Mouse (Mus musculus): ENCODE data around the gene Plekhg3. TPM values are rescaled to one million over a fixed set of nuclear protein-coding genes. Genes with fewer than 3 reads are reported as not detected.

Gene Plekhg3
- polyA plus RNA-seq, 1 experiment from 2014 or later: 1.0 TPM

DNA sequence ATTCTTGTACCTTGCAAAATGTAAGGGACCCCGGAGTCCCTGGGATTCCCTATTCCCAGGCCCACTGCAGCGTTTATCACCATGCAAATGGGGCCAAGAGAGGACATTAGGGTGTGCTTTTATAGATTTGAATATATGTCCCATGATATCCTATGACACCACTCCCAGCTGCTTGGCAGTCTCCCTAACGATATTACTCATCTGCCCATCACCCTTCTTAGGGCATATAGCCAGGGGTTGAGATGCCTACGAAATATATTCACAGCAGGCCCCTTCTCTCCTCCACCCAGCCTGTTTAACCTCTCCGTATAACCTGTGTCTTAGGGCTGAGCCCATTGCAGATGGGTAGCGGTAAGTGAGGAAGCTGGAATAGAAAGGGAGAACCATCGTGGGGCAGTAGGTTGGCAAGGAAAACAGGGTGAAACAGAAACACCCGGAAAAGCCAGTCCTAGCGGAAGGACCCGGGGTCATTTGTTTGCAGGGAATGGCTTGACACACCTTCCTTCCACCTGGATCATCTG lies 10.1 kb downstream of the Plekhg3 start:
- H3K9ac ChIP-seq (ENCODE audit: low read length): no peak overlapping the region
- peaks cover 4% of the 10 kb centered on the region; the same call in 1 of the 2 replicates for H3K27me3 ChIP-seq (ENCODE audit: control insufficient read depth, insufficient read depth, low read length)
- no peak for DNase-seq (ENCODE audit: low spot score)
- H3K36me3 ChIP-seq (ENCODE audit: control insufficient read depth, insufficient read depth, low read length): no peaks in the 10 kb centered on the region
- no peak overlapping the region for H3K4me2 ChIP-seq (ENCODE audit: low read depth, low read length, severe bottlenecking)
- H3K4me3 ChIP-seq (ENCODE audit: low read depth, low read length): no peak overlapping the region
- 78% methylated on average over 10 of the region's 10 CpGs for WGBS
- H3K27ac ChIP-seq (ENCODE audit: low read depth, low read length): no peak overlapping the region
- no peaks in the 10 kb centered on the region for H3K9me3 ChIP-seq (ENCODE audit: control insufficient read depth, low read length)
- H3K4me1 ChIP-seq (replicated peaks; ENCODE audit: control insufficient read depth, insufficient read depth, low read length): no peaks in the 10 kb centered on the region
- ATAC-seq (replicated peaks; ENCODE audit: low FRiP score): no peak

DNA sequence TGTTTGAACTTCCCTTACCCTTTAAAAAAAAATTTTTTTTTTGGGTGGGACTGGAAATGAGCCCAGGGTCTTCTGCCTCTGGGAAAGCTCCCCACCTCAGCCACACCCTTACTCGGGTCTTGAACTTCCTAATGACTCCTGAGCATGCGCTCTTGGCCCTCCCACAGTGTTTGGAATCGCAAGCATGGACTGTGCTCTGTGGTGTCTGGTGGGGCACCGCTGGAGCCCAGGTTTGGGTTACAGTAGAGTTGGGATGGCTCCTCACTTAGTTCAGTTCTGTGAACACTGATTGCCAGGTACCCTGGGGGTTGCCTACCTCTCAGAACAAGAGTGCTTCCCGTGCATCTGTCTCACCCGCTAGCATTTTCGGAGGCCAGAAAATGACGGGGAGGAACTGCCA lies 10.8 kb downstream of the Plekhg3 start:
- H3K36me3 ChIP-seq (ENCODE audit: control insufficient read depth, insufficient read depth, low read length): no peaks in the 10 kb centered on the region
- H3K9me3 ChIP-seq (ENCODE audit: control insufficient read depth, low read length): no peaks in the 10 kb centered on the region
- no peak overlapping the region for H3K4me3 ChIP-seq (ENCODE audit: low read depth, low read length)
- WGBS: 43% methylated on average over 8 of the region's 8 CpGs
- no peak overlapping the region for H3K9ac ChIP-seq (ENCODE audit: low read length)
- H3K27ac ChIP-seq (ENCODE audit: low read depth, low read length): no peak overlapping the region
- no peak for ATAC-seq (replicated peaks; ENCODE audit: low FRiP score)
- no peak for DNase-seq (ENCODE audit: low spot score)
- peaks cover 2% of the 10 kb centered on the region for H3K4me1 ChIP-seq (replicated peaks; ENCODE audit: control insufficient read depth, insufficient read depth, low read length)
- H3K4me2 ChIP-seq (ENCODE audit: low read depth, low read length, severe bottlenecking): no peak overlapping the region
- peaks cover 2% of the 10 kb centered on the region; the same call in 1 of the 2 replicates for H3K27me3 ChIP-seq (ENCODE audit: control insufficient read depth, insufficient read depth, low read length)

DNA sequence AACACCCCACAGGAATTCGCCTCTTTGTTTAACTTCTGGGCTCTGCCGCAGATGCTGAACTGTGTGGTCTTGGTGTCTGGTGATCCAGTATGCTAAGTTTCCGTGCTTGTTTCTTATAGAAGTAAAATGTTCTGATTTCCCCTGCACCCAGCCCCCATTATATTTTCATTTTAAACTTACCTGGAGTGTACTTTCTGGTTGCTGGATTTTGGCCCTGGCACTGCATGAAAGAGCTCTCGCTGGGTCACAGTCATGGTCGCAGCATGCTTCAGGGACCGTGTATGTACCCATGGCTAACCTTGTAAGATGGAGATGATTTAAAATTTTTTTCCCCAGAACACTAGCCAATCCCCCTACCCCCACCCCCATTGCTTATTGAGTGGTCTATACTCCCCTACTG lies 11.2 kb downstream of the Plekhg3 start:
- DNase-seq (ENCODE audit: low spot score) (no peak), ATAC-seq (replicated peaks; ENCODE audit: low FRiP score) (no peak)
- Histone ChIP-seq H3K9ac (ENCODE audit: low read length) (no peak overlapping the region), H3K36me3 (ENCODE audit: control insufficient read depth, insufficient read depth, low read length) (no peaks in the 10 kb centered on the region), H3K9me3 (ENCODE audit: control insufficient read depth, low read length) (no peaks in the 10 kb centered on the region), H3K27me3 (ENCODE audit: control insufficient read depth, insufficient read depth, low read length) (peaks cover 2% of the 10 kb centered on the region; the same call in 1 of the 2 replicates), H3K4me3 (ENCODE audit: low read depth, low read length) (no peak overlapping the region), H3K4me1 (replicated peaks; ENCODE audit: control insufficient read depth, insufficient read depth, low read length) (peaks cover 6% of the 10 kb centered on the region), H3K4me2 (ENCODE audit: low read depth, low read length, severe bottlenecking) (no peak overlapping the region), H3K27ac (ENCODE audit: low read depth, low read length) (no peak overlapping the region)
- WGBS: 74% methylated on average over 6 of the region's 6 CpGs

DNA sequence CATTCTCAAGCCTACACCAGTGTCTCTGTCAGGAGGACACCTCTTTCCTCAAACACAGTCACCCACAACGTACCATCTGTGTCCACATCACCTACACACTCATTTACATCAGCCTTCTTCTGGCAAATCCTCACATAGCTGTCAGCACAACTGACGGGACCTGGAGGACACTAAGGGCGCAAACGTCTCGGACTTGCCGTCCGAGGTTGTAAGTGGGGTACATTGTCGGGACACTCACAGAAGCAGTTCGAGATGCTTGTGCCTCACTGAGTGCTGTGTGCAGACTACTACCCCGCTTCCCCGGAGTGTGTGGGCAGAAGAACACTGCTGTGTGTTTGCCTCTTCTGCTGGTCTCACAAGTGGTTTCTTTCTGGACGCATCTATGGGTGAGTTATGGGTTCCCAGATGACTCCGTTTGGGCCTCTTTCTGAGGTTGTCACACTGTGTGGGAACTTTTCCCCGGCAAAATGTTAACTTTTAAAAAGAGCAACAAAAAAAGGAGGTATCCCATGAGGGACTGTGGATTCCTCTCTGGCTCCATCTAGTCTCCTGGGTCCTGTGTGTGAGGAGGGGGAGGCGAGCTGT lies 15.2 kb downstream of the Plekhg3 start:
- Histone ChIP-seq H3K27ac (ENCODE audit: low read depth, low read length) (no peak overlapping the region), H3K27me3 (ENCODE audit: control insufficient read depth, insufficient read depth, low read length) (peaks cover 9% of the 10 kb centered on the region), H3K4me3 (ENCODE audit: low read depth, low read length) (no peak overlapping the region), H3K4me2 (ENCODE audit: low read depth, low read length, severe bottlenecking) (no peak overlapping the region), H3K36me3 (ENCODE audit: control insufficient read depth, insufficient read depth, low read length) (no peaks in the 10 kb centered on the region), H3K9ac (ENCODE audit: low read length) (no peak overlapping the region), H3K9me3 (ENCODE audit: control insufficient read depth, low read length) (no peaks in the 10 kb centered on the region), H3K4me1 (replicated peaks; ENCODE audit: control insufficient read depth, insufficient read depth, low read length) (peaks cover 15% of the 10 kb centered on the region)
- DNase-seq (ENCODE audit: low spot score) (no peak), ATAC-seq (replicated peaks; ENCODE audit: low FRiP score) (no peak)
- 52% methylated on average over 15 of the region's 15 CpGs for WGBS

DNA sequence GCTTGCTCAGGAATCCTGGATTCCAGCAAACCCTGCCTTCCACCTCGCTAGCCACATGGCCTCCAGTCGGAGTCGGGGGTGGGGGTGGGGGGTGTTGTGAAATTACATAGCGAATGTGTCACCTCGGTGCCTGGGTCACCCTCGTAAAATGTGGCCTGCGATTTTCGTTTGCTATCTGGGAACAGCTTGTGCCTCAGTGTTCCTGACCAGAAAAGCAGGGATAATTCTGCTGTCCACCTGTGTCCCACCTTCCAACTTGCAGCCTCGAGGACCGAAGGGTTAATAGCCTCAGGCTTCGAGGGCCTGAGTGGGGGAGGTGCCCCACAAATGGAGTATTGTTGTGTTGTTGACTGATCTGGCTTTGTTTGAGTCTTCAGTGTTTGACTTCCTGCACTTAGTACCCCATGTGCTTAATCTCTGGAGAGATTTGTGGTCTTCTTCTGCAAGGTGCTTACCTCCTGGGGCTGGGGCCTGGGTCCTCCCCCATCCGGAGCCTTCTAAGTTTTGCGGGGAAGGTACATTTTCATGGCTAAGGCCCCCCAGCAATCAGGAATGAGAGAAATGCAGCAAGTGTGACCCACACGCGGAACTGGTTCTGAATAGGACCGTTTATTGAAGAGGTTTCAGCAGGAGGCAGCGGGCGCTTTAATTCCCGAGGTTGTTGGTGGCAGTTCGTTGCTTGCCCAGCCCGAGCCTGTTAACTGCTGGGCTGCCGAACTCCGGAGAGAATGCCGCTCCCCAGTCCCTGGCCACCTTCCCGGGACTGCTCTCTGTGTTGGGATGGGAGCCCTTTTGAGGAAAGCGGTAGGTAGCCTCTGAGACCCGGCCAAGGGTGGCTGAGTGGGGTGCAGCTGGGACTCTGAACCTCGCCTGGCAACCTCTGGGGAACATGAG lies 15.9 kb downstream of the Plekhg3 start:
- WGBS: 4% methylated on average over 28 of the region's 28 CpGs
- Histone ChIP-seq H3K4me1 (replicated peaks; ENCODE audit: control insufficient read depth, insufficient read depth, low read length) (peaks cover 15% of the 10 kb centered on the region), H3K4me2 (ENCODE audit: low read depth, low read length, severe bottlenecking) (peak overlapping the region; percentile 46), H3K9me3 (ENCODE audit: control insufficient read depth, low read length) (no peaks in the 10 kb centered on the region), H3K9ac (ENCODE audit: low read length) (no peak overlapping the region; the same call in 1 of the 2 replicates), H3K27ac (ENCODE audit: low read depth, low read length) (no peak overlapping the region), H3K4me3 (ENCODE audit: low read depth, low read length) (0 out of 2 replicates have a peak overlapping the region, but pooled peaks have one; percentile 3), H3K27me3 (ENCODE audit: control insufficient read depth, insufficient read depth, low read length) (peaks cover 9% of the 10 kb centered on the region), H3K36me3 (ENCODE audit: control insufficient read depth, insufficient read depth, low read length) (no peaks in the 10 kb centered on the region)
- ATAC-seq (replicated peaks; ENCODE audit: low FRiP score) (0 out of 2 replicates have a peak, but pooled peaks have one; percentile 36), DNase-seq (ENCODE audit: low spot score) (no peak)

DNA sequence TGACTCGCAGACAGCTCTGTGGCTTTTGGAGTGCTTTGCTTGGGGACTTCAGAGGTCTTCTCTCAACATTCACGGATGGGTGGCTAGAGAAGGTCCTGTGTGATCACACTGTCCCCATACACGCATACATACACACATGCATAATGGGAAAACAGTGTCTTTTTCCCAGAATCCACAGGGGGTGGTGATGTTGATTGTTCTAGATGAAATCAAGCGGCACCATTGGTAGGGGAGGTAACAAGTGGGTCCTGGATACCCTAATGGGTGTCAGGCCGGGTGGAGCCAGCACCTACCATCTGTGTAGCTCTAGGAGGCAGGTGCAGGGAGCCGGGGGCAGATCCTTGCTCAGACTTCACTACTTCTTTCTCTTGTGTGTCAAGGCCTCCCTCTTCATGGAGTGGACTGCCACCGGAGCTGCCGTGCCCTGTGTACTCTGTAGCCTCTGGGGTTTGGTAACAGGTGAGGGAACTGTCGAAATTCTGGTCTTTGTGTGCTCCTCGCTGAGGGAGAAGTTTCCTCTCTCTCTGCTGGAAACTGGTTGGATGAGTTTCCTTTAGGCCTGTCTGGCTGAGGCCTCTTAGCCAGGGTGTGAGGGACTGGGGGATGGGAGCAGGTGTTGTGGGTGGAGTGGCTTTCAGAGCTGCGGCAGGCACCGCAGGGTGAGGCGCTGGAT lies 16.9 kb downstream of the Plekhg3 start:
- H3K36me3 ChIP-seq (ENCODE audit: control insufficient read depth, insufficient read depth, low read length): no peaks in the 10 kb centered on the region
- ATAC-seq (replicated peaks; ENCODE audit: low FRiP score) (no peak), DNase-seq (ENCODE audit: low spot score) (no peak)
- H3K4me2 ChIP-seq (ENCODE audit: low read depth, low read length, severe bottlenecking): peak overlapping the region; percentile 46; the same call in 1 of the 2 replicates
- peaks cover 9% of the 10 kb centered on the region for H3K27me3 ChIP-seq (ENCODE audit: control insufficient read depth, insufficient read depth, low read length)
- peaks cover 15% of the 10 kb centered on the region for H3K4me1 ChIP-seq (replicated peaks; ENCODE audit: control insufficient read depth, insufficient read depth, low read length)
- H3K27ac ChIP-seq (ENCODE audit: low read depth, low read length): no peak overlapping the region
- H3K4me3 ChIP-seq (ENCODE audit: low read depth, low read length): no peak overlapping the region
- WGBS: 12% methylated on average over 13 of the region's 13 CpGs
- no peak overlapping the region; the same call in 1 of the 2 replicates for H3K9ac ChIP-seq (ENCODE audit: low read length)
- no peaks in the 10 kb centered on the region for H3K9me3 ChIP-seq (ENCODE audit: control insufficient read depth, low read length)

DNA sequence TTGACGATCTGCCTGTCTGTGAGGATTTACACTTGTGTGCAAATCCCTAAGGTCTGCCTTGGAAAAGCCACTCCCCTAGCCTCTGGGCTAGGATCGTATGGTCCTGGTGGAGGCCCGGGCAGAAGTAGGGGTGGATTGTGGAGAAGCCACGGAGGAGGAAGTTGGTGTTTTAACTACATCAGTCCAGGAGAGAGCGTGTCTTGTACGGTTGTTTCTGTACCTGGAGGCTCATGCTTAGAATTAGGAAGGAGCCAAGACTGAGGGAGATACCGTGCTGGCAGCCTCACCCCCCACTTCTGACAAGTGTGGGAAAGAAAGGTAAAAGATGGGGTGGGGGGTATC lies 17.4 kb downstream of the Plekhg3 start:
- H3K9ac ChIP-seq (ENCODE audit: low read length): no peak overlapping the region
- H3K27me3 ChIP-seq (ENCODE audit: control insufficient read depth, insufficient read depth, low read length): peaks cover 9% of the 10 kb centered on the region
- no peaks in the 10 kb centered on the region for H3K9me3 ChIP-seq (ENCODE audit: control insufficient read depth, low read length)
- H3K4me1 ChIP-seq (replicated peaks; ENCODE audit: control insufficient read depth, insufficient read depth, low read length): peaks cover 15% of the 10 kb centered on the region
- no peak for ATAC-seq (replicated peaks; ENCODE audit: low FRiP score)
- H3K4me3 ChIP-seq (ENCODE audit: low read depth, low read length): no peak overlapping the region
- no peak overlapping the region for H3K27ac ChIP-seq (ENCODE audit: low read depth, low read length)
- no peak for DNase-seq (ENCODE audit: low spot score)
- no peak overlapping the region for H3K4me2 ChIP-seq (ENCODE audit: low read depth, low read length, severe bottlenecking)
- no peaks in the 10 kb centered on the region for H3K36me3 ChIP-seq (ENCODE audit: control insufficient read depth, insufficient read depth, low read length)
- WGBS: 19% methylated on average over 7 of the region's 7 CpGs

DNA sequence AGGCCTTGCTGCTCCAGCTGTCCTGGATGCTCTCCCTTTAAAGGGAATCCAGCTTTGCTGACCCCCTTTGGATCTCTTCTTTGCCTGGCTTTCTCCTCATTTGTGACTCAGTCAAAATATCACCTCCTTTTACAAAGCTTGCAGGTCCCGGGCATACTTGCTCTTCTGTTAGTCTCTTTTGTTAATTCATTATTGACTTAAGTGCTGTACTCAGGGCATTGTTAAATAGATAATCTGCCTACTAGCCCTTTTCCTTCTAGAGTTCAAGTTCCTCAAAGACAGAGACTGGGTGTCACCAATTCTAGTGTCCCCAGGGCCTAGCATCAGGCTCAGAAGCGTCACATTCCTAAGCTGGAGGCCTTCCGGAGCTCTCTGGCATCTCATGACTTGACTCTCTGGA lies 18.5 kb downstream of the Plekhg3 start:
- 66% methylated on average over 3 of the region's 3 CpGs for WGBS
- H3K27ac ChIP-seq (ENCODE audit: low read depth, low read length): no peak overlapping the region
- no peaks in the 10 kb centered on the region for H3K9me3 ChIP-seq (ENCODE audit: control insufficient read depth, low read length)
- H3K4me3 ChIP-seq (ENCODE audit: low read depth, low read length): no peak overlapping the region
- ATAC-seq (replicated peaks; ENCODE audit: low FRiP score): no peak
- H3K4me2 ChIP-seq (ENCODE audit: low read depth, low read length, severe bottlenecking): no peak overlapping the region
- peaks cover 15% of the 10 kb centered on the region for H3K4me1 ChIP-seq (replicated peaks; ENCODE audit: control insufficient read depth, insufficient read depth, low read length)
- H3K27me3 ChIP-seq (ENCODE audit: control insufficient read depth, insufficient read depth, low read length): peaks cover 9% of the 10 kb centered on the region
- DNase-seq (ENCODE audit: low spot score): no peak
- H3K9ac ChIP-seq (ENCODE audit: low read length): no peak overlapping the region
- H3K36me3 ChIP-seq (ENCODE audit: control insufficient read depth, insufficient read depth, low read length): no peaks in the 10 kb centered on the region
